Mouse (Mus musculus): ENCODE results near the gene Olfr152.

Gene Olfr152

DNA sequence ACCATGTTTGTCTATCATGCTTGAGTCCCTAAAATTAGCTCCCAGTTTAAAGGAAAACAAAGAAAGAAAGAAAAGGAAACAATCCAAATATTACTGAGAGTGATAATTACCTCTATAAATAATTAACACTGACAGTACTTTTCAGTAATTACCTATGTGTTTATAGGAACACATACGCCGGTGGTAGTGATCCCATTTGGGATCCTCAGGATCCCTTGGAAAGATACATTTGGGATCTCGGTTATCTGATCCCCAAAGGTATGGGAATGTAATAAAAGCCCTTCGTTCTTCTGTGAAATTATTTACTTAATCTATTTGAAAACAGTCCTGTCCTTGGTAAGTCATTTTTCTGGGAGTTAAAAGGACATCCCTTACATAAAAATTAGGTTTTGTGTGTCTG lies at the start of gene Olfr152:
Gene Olfr152 (plus strand): TSS at position 301 of the 400 bp plus-strand sequence.
- DNase-seq (ENCODE audit: low spot score): no peak

- DNase-seq (ENCODE audit: low spot score): no peak
Observed at GRCm38 (mm10) chr2:87739878-87740277, 39.4 kb upstream of the Olfr152 start, which contains the start of gene Olfr1138. TSS of gene Olfr1138 (minus strand) at chr2:87739978.

DNA sequence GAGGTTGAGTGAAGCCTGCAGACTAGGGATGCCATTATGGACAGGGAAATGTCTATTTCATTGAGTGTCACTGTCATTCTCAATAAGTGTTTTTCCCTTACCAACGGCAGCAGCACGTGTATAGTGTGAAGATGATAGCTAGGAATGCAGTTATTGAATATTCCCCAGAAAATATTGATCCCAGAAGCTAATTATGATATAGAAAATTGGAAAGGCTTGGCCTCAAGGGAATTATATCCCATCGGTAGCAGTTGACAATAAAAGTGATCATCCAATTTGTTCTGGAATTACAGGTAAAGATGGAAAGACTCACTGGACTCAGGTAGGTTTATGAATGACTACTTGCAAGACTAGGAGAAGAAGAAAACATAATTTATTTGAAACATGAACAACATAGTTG lies 35.8 kb upstream of the Olfr152 start, which contains the start of gene Olfr1140:
Gene Olfr1140 (plus strand): TSS at position 301 of the 400 bp plus-strand sequence.
- DNase-seq (ENCODE audit: low spot score): no peak

GRCm38 (mm10) chr2:87753891-87754290 lies 25.4 kb upstream of the Olfr152 start, which contains the start of gene Olfr1141:
TSS of gene Olfr1141 (minus strand) at chr2:87753991.
- no peak for DNase-seq (ENCODE audit: low spot score)

GRCm38 (mm10) chr2:87776143-87776542 lies 3.1 kb upstream of the Olfr152 start:
- peak; percentile 0 for DNase-seq (ENCODE audit: low spot score)

DNA sequence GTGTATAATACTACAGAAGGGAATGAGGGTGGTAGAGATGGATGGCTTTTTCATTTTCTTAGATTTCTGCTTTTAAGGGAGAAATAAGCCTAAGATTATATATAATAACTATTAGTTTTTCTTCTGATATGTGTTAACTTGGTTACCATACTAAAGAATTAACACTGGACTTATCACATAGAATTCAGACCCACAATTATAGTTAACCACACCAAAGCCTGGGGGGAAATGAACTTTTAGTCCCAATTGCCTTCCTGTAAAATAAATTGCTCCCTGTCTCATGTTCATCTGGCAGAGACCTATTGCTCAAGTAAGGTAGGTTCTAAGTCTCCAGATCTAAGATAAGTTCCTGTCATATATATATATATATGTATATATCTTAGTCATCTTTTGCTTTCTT lies 21.0 kb downstream of the Olfr152 start, which contains the start of gene Olfr1143:
Gene Olfr1143 (plus strand): TSS at position 301 of the 400 bp plus-strand sequence.
- no peak for DNase-seq (ENCODE audit: low spot score)

- no peak for DNase-seq (ENCODE audit: low spot score)
Observed at GRCm38 (mm10) chr2:87809522-87809921, 30.2 kb downstream of the Olfr152 start, which contains the start of gene Olfr1145. TSS of gene Olfr1145 (plus strand) at chr2:87809822.

GRCm38 (mm10) chr2:87830233-87830632 lies 51.0 kb downstream of the Olfr152 start, which contains the start of gene Olfr1148:
TSS of gene Olfr1148 (plus strand) at chr2:87830533.
- DNase-seq (ENCODE audit: low spot score): no peak

Data from layer of hippocampus, adult 9-10 months (tissue).